8 mouse cellular contexts compared by ENCODE assay signal in genomic region chr7:125561085-125561690, GRCm38 (mm10). TPM values are rescaled to one million over a fixed set of nuclear protein-coding genes. Genes with fewer than 3 reads are reported as not detected.
DNase-seq lines count a peak whose midpoint lies in the region; ATAC-seq lines count a peak whose summit lies in the region.

No protein-coding gene starts in this region.

- ATAC-seq in frontal cortex, adult (ENCODE audit: low TSS enrichment) = no peak

- peak; percentile 35 to 56 for DNase-seq in frontal cortex, postnatal 14 days (ENCODE audit: low spot score in 2 of 2)
- DNase-seq in MEL-GATA-1-ER (ENCODE audit: extremely low read depth, low read depth) = peak; percentile 83
- peak; percentile 89 for DNase-seq in gastrocnemius, postnatal 25 days
- DNase-seq in kidney, postnatal 14 days = peak; percentile 90
- peak; percentile 98 for DNase-seq in lung, postnatal 36 days
- DNase-seq in spleen, postnatal 4 days (ENCODE audit: low spot score in 2 of 2) = peak; percentile 71 to 82
- no peak for DNase-seq in cerebellum, adult 18-20 months

RNA-seq across cellular contexts. Expression of gene Il4ra, which starts 9.3 kb away (rescaled TPM):
- total RNA-seq in gastrocnemius, postnatal 25 days (2021) = 1 to 10 TPM; 4.3 to 4.7 TPM

RNA-seq across cellular contexts. Expression of gene Il21r, which starts 42.0 kb away (rescaled TPM):
- total RNA-seq in gastrocnemius, postnatal 25 days (2021) = under 1 TPM; 0.15 to 0.27 TPM

Comparison
In these comparisons a context has a peak if more than half of its experiments do, and no peak if none do; other contexts are left out.
1. DNase-seq: peak in frontal cortex, postnatal 14 days (2 of 2), MEL-GATA-1-ER (single experiment), gastrocnemius, postnatal 25 days (single experiment), kidney, postnatal 14 days (single experiment), lung, postnatal 36 days (single experiment) and spleen, postnatal 4 days (2 of 2); none in cerebellum, adult 18-20 months (0 of 2).